Mouse (Mus musculus): Measurements from ENCODE around the gene Mapkapk5. TPM values are rescaled to one million over a fixed set of nuclear protein-coding genes. Genes with fewer than 3 reads are reported as not detected.

Mapkapk5 gene
- 10 to 100 TPM; 65.4 to 76.7 TPM for total RNA-seq (2021)

DNA sequence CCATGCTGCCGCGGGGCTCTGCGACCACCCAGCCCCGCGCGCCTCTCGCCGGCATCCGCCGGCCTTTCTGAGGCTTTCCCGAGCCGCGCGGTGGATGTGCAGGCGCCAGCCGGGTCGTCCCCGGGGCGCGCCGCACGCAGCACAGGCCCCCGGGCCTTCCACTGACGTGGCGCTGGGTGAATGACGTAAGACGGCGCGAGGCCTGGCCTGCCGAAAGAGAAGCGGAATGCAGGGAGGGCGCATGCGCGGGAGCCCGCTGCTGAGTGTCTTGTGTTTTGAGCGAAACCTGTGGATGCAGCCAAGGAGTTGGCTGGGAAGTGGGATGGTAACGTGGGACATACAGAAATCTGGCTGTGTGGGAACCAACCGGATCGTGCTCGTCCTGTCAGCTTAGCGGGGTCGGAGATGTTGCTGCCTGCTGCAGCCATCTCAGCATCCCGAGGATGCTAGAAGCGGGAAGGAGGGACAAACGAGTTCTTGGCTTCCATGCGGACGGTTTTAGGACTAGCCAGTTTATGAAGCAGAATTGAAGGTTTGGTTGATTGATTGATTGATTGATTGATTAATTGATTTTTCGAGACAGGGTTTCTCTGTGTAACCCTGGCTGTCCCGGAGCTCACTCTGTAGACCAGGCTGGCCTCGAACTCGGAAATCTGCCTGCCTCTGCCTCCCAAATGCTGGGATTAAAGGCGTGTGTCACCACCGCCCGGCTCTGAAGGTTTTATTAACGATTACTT is at the start of gene Mapkapk5:
Gene Mapkapk5 (minus strand): TSS at position 113 of the 737 bp plus-strand sequence.
- DNase-seq (ENCODE audit: extremely low spot score in 1 of 2, low spot score in 1 of 2): peak; percentile 99 to 100

DNA sequence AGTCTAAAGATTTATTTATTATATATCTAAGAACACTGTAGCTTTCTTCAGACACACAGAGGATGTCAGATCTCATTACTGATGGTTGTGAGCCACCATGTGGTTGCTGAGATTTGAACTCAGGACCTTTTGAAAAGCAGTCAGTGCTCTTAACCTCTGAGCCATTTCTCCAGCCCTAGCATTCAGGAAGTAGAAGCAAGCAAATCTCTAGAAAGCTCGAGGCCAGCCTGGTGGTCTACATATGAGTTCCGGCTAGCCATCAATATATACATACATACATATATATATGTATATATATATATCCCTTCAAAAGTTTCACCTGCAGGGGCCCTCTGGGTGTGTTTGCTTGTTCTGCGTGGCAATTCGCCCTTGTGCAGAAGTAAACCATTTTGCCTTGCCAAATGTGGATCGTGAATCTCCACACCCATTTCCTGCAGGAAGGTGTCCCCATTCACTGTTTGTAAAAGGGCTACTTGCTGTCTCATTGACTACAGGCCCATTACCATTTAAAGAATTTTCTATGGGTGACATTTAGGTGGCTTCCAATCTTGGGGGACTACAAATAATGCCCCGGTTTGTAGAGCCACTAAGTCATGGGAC is 49.1 kb upstream of the Mapkapk5 start:
- no peak for DNase-seq (ENCODE audit: extremely low spot score in 1 of 2, low spot score in 1 of 2)

GRCm38 (mm10) chr5:121593451-121594401 is 48.0 kb upstream of the Mapkapk5 start, which contains the start of gene Aldh2:
TSS of gene Aldh2 (minus strand) at chr5:121593824.
- DNase-seq (ENCODE audit: extremely low spot score in 1 of 2, low spot score in 1 of 2): peak; percentile 43 to 67

GRCm38 (mm10) chr5:121592816-121593407 is 47.2 kb upstream of the Mapkapk5 start:
- DNase-seq (ENCODE audit: extremely low spot score in 1 of 2, low spot score in 1 of 2): peak in 1 of 2 experiments; percentile 12

GRCm38 (mm10) chr5:121592064-121592815 is 46.5 kb upstream of the Mapkapk5 start:
- DNase-seq (ENCODE audit: extremely low spot score in 1 of 2, low spot score in 1 of 2): no peak

DNA sequence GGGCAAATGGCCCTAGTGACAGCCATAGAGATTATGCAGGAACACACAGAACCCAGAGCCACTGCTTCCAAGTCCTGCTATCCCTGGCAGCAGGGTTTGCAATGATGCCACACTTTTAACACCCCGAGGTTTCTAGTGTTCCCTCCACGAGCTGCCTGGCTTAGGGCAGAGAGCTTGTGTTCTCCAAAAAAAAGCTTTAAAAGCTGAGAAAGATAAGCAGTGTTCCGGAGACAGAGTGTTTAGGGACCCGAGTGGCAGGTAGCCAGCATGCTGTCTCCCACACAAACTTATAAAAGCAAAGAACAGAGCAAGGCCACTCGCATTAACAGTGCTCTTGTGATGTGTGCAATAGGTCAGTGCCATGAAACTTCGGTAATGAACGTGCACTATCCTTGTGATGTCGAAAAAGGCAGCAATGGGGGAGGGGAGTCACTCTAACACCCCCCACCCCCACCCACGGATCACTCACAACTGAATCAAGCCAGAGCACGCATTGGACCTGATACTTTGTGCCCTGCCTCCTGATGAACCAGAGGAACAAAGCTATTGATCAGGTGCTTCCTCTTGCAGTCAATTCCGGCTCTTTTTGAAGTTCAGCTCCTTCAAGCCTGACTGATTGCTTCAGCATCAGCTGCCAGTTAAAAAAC is 45.8 kb upstream of the Mapkapk5 start:
- no peak for DNase-seq (ENCODE audit: extremely low spot score in 1 of 2, low spot score in 1 of 2)

DNA sequence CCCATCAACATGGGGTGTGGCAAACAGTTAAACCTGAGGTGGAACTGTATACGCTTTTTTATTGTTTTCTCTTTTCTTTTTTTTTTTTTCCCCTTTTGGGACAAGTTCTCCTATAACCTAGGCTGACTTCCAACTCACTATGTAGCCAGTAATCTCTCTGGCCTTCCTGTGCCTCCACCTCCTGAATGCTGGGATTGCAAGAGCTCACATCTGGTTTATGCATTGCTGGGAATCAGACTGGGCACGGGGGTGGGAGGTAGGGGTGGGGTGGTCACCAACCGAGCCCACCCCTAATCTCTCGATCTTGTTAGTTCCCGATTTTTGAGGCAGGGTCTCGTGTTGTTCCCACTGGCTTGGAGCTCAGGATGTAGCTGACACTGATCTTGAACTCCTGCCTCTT is 44.2 kb upstream of the Mapkapk5 start:
- no peak for DNase-seq (ENCODE audit: extremely low spot score in 1 of 2, low spot score in 1 of 2)

DNA sequence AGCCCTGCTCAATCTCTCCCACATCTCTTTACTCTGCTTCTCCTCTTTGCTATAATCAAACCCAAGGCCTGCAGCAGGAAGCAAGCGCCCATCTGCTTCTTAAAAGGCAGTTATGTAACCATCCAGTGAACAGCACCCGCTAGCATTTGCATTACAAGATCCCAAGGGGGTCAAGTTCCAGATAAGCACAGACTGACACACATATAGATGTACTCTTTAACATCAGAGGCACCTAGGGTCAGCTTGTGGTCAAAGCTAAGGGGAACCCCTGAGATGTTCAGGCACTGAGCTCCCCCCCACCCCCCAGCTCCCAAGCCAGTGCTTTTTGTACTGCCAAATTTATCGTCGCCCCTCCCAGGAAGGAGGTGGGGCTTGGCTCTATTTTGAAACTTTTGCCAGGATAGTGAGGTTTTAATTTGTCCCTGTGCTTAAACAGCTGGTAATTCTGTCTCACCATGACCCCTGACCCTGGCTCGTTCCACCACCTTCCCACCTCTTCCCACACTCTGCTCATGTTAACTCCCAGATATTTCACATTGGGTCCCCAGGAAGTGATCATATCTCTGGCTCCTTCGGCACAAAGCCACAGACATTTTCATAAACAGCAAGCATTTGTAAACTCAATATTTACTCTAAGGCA is 40.8 kb upstream of the Mapkapk5 start:
- peak; percentile 15 to 31 for DNase-seq (ENCODE audit: extremely low spot score in 1 of 2, low spot score in 1 of 2)

GRCm38 (mm10) chr5:121585699-121586098 is 40.0 kb upstream of the Mapkapk5 start:
- no peak for DNase-seq (ENCODE audit: extremely low spot score in 1 of 2, low spot score in 1 of 2)

DNA sequence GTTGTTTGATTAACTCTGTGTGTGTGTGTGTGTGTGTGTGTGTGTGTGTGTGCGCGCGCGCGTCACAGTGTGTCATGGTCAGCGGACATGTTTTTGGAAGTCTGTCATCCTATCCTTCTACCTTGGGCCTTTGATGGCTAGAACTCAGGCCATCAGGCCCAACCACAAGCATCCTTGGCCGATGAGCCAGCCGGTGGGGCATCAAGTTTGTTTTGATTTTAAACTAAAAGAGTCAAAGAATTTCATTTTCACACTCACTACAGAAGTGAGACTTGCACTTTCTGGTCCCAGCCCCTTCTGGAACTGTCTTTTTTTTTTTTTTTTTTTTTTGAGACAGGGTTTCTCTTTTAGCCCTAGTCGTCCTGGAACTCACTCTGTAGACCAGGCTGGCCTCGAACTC is 39.3 kb upstream of the Mapkapk5 start:
- DNase-seq (ENCODE audit: extremely low spot score in 1 of 2, low spot score in 1 of 2): no peak

DNA sequence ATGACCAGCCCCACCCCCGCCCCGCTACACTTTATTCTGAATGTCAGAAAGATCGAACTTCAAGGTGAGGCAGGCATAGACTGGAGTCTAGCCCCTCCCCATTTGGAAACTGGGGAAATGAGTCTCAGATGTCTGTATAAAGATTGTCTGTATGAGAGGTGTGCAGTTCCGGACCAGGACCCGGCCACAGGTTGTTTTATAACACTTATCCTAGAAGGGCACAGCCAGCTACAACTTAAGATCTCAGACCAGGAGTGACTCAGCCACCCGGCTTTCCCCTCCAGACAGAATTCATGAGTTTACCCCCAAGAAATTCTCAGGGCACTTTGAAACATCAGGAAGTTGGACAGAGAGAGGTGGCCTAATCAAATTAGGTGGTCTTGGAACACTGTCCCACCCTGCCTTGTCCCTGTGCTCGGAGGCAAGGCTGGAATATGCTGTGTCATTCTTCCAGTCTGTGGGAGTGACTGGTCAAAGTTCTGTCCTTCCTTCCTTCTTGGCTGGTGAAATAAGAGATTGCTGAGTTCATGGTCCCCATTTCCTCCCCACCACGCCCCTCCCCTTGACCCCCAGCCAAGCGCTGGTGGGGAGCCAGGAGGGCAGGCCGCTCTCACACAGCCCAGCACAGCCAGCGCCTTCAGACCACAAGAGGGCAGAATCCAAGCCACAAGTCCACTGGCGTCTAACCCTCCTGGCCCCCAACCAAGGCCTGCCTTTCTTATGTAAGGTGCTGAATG is 38.2 kb upstream of the Mapkapk5 start:
- peak; percentile 17 to 62 for DNase-seq (ENCODE audit: extremely low spot score in 1 of 2, low spot score in 1 of 2)

DNA sequence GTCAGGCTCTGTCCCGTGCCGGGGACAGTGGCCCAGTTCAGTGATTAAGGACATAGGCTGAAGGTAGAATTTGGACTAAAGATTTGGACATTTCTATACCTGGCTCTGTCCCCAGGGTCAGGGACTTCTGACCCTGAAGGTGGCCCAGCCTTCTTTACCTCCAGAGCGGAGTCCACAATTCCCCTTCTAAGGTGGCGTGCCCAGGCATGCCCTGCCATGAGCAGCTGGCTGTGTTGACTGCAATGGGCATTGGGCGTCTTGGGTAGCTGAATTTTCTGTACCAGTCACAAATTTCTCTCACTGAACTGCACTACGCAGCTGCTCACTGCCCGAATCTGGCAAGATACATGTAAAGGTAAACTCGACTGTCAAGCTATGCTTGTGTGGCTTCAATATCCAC is 36.2 kb upstream of the Mapkapk5 start:
- no peak for DNase-seq (ENCODE audit: extremely low spot score in 1 of 2, low spot score in 1 of 2)

GRCm38 (mm10) chr5:121576927-121577488 is 31.3 kb upstream of the Mapkapk5 start:
- DNase-seq (ENCODE audit: extremely low spot score in 1 of 2, low spot score in 1 of 2): no peak

DNA sequence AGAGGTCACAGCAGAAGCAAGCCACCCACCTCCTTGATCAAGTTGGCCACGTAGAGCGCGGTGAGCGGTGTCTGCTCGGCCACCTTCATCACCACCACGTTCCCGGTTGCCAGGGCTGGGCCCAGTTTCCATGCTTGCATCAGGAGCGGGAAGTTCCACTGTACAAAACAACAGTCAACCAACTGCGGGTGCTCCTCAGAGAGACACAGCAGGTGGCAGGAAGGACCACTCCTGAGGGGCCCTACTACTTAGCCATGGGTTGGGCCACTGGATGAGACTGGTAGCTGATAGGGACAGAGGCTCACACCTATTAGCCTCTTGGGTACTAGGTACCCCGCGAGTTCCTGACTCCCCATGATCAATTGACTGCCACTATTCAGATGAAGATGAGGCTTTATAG is 30.2 kb upstream of the Mapkapk5 start:
- no peak for DNase-seq (ENCODE audit: extremely low spot score in 1 of 2, low spot score in 1 of 2)

DNA sequence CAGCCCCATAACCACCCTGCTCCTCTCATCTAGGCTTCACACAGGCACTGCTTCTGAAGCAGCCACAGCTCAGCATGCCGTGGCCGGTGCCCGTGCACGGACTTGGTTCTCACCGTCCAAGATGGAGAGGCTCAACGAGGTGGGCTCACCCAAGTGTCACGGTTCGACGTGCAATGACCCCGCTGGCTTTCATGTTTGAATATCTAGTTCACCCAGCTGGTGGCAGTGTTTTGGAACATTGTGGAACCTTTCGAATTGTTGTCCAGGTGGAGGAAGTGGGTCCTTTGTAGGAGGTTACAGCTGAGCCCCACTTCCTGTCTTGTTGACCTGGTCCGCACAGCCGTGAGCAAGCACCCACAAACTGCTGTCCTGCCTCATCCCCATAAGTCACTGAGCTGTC is 28.4 kb upstream of the Mapkapk5 start:
- DNase-seq (ENCODE audit: extremely low spot score in 1 of 2, low spot score in 1 of 2): no peak

GRCm38 (mm10) chr5:121570787-121571186 is 25.1 kb upstream of the Mapkapk5 start:
- no peak for DNase-seq (ENCODE audit: extremely low spot score in 1 of 2, low spot score in 1 of 2)

- DNase-seq (ENCODE audit: extremely low spot score in 1 of 2, low spot score in 1 of 2): no peak
These were observed 24.2 kb upstream of the Mapkapk5 start for GRCm38 (mm10) chr5:121569881-121570420.
